Mouse (Mus musculus) ES-Bruce4 (cell line): ENCODE results near the gene Vsir.

Source experiments
- CTCF ChIP-seq: IDR thresholded peaks from one replicate; pipeline ENCODE4 v1.8.1; 2011; ENCODE audit warnings: low read depth, low read length
- EP300 ChIP-seq: IDR thresholded peaks from 2 replicates; pipeline ENCODE4 v1.6.1; 2011; ENCODE audit warnings: low read depth, low read length; ENCODE audit not compliant: insufficient read depth
- POLR2A ChIP-seq: IDR thresholded peaks from one replicate; pipeline ENCODE4 v1.8.1; 2011; ENCODE audit warnings: low read length; ENCODE audit not compliant: insufficient read depth

- no peak for TF ChIP-seq EP300
- TF ChIP-seq CTCF = no peak
- TF ChIP-seq POLR2A = no peak
Measured at GRCm38 (mm10) chr10:60363426-60363825, 16.8 kb downstream of the Vsir start.
